Mouse (Mus musculus): ENCODE measurements at regions not wholly inside any gene's neighbourhood (a gene's known extent, or its start where the extent isn't known, plus 50 kb on each side); places are given as distances from the start of the nearest gene placed in this dataset.

- TF ChIP-seq CTCF (IDR thresholded peaks at IDR 0.05; ENCODE audit: low read depth) = no peak
- no peak for TF ChIP-seq EP300 (IDR thresholded peaks at IDR 0.05; ENCODE audit: low read depth)
Measured at GRCm38 (mm10) chr19:14180956-14181355, 267.6 kb downstream of the Olfr1505 start.

Data from heart, postnatal 0 days (tissue).